Mouse (Mus musculus) lung, embryonic 16.5 days (tissue): ENCODE data around the gene Lgi4. TPM values are rescaled to one million over a fixed set of nuclear protein-coding genes. Genes with fewer than 3 reads are reported as not detected.
A peak's percentile ranks its signal among the peaks of the same experiment; 100 is the strongest.

Source experiments
- ATAC-seq: fragments of 200-750 bp; cut with Nextera tagmentation; 2 replicates; pipeline ENCODE4 v1.8.0; 2017; ENCODE audit warnings: low read depth, mild to moderate bottlenecking, moderate library complexity
- H3K27ac ChIP-seq: fragments of 300-500 bp; sonication (generic); 2 replicates; pipeline ENCODE4 v1.5.1; 2014; ENCODE audit warnings: mild to moderate bottlenecking, control low read depth, low read length
- H3K27me3 ChIP-seq: fragments of 300-500 bp; sonication (generic); 2 replicates; pipeline ENCODE4 v1.6.1; 2014; ENCODE audit warnings: low read depth, low read length, mixed read lengths; ENCODE audit not compliant: control insufficient read depth, insufficient read depth
- H3K36me3 ChIP-seq: fragments of 300-500 bp; sonication (generic); 2 replicates; pipeline ENCODE4 v1.6.1; 2014; ENCODE audit warnings: low read length; ENCODE audit not compliant: control insufficient read depth, insufficient read depth
- H3K4me1 ChIP-seq: fragments of 300-500 bp; sonication (generic); replicated peaks from 2 replicates; pipeline ENCODE4 v1.6.1; 2014; ENCODE audit warnings: low read length, mixed read lengths; ENCODE audit not compliant: control insufficient read depth, insufficient read depth
- H3K4me2 ChIP-seq: fragments of 300-500 bp; sonication (generic); 2 replicates; pipeline ENCODE4 v1.6.1; 2014; ENCODE audit warnings: low read depth, low read length, control low read depth
- H3K4me3 ChIP-seq: fragments of 300-500 bp; sonication (generic); 2 replicates; pipeline ENCODE4 v1.5.1; 2014; ENCODE audit warnings: mild to moderate bottlenecking, low read length, control low read depth
- H3K9ac ChIP-seq: fragments of 300-500 bp; sonication (generic); 2 replicates; pipeline ENCODE4 v1.6.1; 2014; ENCODE audit warnings: low read length, control low read depth
- H3K9me3 ChIP-seq: fragments of 300-500 bp; sonication (generic); 2 replicates; pipeline ENCODE4 v1.6.1; 2016; ENCODE audit warnings: low read length; ENCODE audit not compliant: control insufficient read depth
- WGBS: fragments of 180-500 bp; shearing (Covaris S2); extraction: QIAGEN DNeasy Blood & Tissue Kit; methylation state at CpG from one replicate; pipeline ENCODE4 v1.1.7; 2014; 5-methylcytosine and 5-hydroxymethylcytosine counted together
- polyA plus RNA-seq: library from polyadenylated mRNA; unstranded; fragments of >200 nt; fragmentation: Nextera tagmentation; extraction: Ambion mirVana; gene quantifications from 2 replicates; pipeline ENCODE4 v1.2.1, GENCODE M21; 2015

Lgi4 gene
- polyA plus RNA-seq, 1 experiment from 2014 or later: 0.38 TPM

DNA sequence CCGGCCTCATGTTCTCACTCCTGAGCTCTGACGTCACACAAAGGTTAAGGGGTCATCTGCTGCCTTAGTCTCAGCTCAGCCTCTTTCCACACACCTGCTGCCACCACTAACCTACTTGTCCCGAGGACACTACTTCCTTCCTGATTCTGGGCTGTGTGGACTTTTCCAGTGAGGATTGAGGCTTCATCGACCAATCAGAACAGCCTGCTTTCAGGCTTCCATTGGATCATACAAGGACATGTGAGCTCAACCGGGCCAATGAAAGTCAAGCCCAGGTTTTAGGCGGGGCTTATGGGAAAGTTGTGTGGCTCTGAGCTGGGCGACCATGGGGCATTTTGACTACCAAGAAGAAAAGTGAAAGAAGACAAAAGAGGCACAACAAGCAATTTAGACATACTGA lies 22.2 kb upstream of the Lgi4 start:
- H3K9me3 ChIP-seq: no peaks in the 10 kb centered on the region

DNA sequence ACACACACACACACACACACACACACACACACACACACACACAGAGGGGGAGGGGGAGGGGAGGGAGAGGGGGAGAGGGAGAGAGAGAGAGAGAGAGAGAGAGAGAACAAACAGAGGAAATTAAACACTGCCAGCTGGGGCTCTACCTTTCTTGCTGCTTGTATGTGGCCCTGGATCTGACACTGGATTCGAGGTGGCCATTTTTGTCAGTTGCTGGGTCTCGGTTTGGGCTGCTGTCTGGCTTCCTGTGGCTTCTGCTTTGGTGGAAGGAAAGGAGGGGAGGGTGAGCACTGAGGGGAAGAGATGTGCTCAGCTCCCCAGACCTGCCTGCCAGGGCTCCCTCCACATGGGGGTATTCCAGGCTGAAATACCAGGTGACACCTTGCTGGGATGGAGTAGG lies 21.5 kb upstream of the Lgi4 start:
- no peak for ATAC-seq
- H3K9me3 ChIP-seq: no peaks in the 10 kb centered on the region
- H3K4me2 ChIP-seq: no peak overlapping the region
- H3K27ac ChIP-seq: no peak overlapping the region
- 0 out of 2 replicates have a peak, but pooled peaks cover 4% of the 10 kb centered on the region for H3K27me3 ChIP-seq
- no peaks in the 10 kb centered on the region for H3K36me3 ChIP-seq
- no peak overlapping the region for H3K4me3 ChIP-seq
- 62% methylated on average over 2 of the region's 2 CpGs for WGBS
- H3K9ac ChIP-seq: no peak overlapping the region
- H3K4me1 ChIP-seq: no peaks in the 10 kb centered on the region; the same call in 1 of the 2 replicates

More for the DNA sequence above, 22.2 kb upstream of the Lgi4 start:
- ATAC-seq: no peak
- no peak overlapping the region for H3K4me3 ChIP-seq
- no peak overlapping the region for H3K9ac ChIP-seq
- WGBS: 77% methylated on average over 7 of the region's 7 CpGs
- no peak overlapping the region for H3K27ac ChIP-seq
- no peaks in the 10 kb centered on the region for H3K4me1 ChIP-seq
- H3K36me3 ChIP-seq: no peaks in the 10 kb centered on the region
- no peak overlapping the region for H3K4me2 ChIP-seq
- H3K27me3 ChIP-seq: 0 out of 2 replicates have a peak, but pooled peaks cover 4% of the 10 kb centered on the region

DNA sequence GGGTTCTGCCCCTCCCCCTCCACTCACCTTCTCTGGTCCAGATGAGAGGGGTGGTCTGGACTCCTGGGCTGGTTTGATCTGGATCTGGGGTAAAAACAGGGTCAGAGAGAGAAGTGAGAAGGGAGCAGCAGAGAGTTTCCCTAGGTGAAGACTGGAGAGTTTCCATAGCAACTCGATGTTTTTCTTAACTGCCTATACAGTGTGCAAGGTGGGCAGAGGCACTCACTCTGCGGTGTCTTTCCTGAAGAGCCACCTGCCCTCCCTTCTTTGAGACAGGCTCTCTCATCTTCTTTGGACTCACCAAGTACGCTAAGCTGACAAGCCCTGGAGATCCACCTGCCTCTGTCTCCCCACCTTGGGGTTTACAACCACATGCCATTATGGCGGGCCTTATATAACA lies 20.1 kb upstream of the Lgi4 start:
- WGBS: 70% methylated on average over 4 of the region's 4 CpGs
- Histone ChIP-seq H3K4me1 (no peaks in the 10 kb centered on the region; the same call in 1 of the 2 replicates), H3K9me3 (no peaks in the 10 kb centered on the region), H3K36me3 (no peaks in the 10 kb centered on the region), H3K4me3 (no peak overlapping the region), H3K4me2 (no peak overlapping the region), H3K27me3 (0 out of 2 replicates have a peak, but pooled peaks cover 4% of the 10 kb centered on the region), H3K9ac (no peak overlapping the region), H3K27ac (no peak overlapping the region)
- no peak for ATAC-seq

DNA sequence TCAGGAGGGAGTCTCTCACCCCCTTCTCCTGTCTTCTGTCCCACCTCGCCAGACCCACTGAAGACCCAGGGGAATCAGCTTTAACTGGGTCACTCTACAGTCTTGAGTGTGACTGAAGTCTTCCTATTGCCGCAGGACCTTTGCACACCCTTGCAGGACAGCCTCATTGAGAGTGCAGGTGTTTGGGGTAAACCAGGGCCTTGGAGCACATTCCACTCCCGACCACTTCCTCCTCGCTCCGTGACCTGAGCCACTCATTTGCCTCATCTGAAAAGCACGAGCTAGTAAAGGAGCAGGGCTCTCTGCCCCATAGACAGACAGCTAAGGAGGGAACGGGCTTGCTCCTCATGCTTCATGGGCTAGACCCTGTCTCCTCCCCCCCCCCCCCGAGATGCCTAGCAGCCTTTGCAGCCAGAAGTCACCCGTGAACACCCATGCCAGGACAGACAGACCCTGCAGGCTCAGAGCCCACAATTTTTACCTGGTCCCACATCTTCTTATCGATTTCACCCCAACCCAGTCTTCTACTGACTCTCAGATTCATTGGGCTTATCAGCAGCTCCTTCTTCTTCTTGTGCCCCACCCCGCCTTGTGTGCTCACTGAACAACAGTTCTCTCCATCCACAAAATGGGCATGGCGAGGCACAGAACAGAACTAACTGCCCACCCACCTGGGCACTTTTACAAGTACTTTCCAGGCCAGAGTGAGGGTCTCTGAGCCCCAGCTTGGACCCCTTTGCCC lies 18.7 kb upstream of the Lgi4 start:
- no peak overlapping the region for H3K27ac ChIP-seq
- H3K4me1 ChIP-seq: no peaks in the 10 kb centered on the region; the same call in 1 of the 2 replicates
- no peak overlapping the region; the same call in 1 of the 2 replicates for H3K4me3 ChIP-seq
- peaks cover 7% of the 10 kb centered on the region; the same call in 1 of the 2 replicates for H3K27me3 ChIP-seq
- H3K9ac ChIP-seq: no peak overlapping the region
- 63% methylated on average over 12 of the region's 12 CpGs for WGBS
- H3K36me3 ChIP-seq: no peaks in the 10 kb centered on the region
- ATAC-seq: no peak
- no peak overlapping the region for H3K4me2 ChIP-seq
- H3K9me3 ChIP-seq: no peaks in the 10 kb centered on the region

GRCm38 (mm10) chr7:31041023-31041407 lies 18.1 kb upstream of the Lgi4 start:
- H3K9me3 ChIP-seq: no peaks in the 10 kb centered on the region
- no peak overlapping the region for H3K27ac ChIP-seq
- WGBS: 32% methylated on average over 8 of the region's 8 CpGs
- H3K9ac ChIP-seq: no peak overlapping the region; the same call in 1 of the 2 replicates
- peak overlapping the region; percentile 44 for H3K4me3 ChIP-seq
- no peak for ATAC-seq
- no peaks in the 10 kb centered on the region; the same call in 1 of the 2 replicates for H3K4me1 ChIP-seq
- peaks cover 7% of the 10 kb centered on the region; the same call in 1 of the 2 replicates for H3K27me3 ChIP-seq
- H3K4me2 ChIP-seq: peak overlapping the region; percentile 48
- H3K36me3 ChIP-seq: no peaks in the 10 kb centered on the region

DNA sequence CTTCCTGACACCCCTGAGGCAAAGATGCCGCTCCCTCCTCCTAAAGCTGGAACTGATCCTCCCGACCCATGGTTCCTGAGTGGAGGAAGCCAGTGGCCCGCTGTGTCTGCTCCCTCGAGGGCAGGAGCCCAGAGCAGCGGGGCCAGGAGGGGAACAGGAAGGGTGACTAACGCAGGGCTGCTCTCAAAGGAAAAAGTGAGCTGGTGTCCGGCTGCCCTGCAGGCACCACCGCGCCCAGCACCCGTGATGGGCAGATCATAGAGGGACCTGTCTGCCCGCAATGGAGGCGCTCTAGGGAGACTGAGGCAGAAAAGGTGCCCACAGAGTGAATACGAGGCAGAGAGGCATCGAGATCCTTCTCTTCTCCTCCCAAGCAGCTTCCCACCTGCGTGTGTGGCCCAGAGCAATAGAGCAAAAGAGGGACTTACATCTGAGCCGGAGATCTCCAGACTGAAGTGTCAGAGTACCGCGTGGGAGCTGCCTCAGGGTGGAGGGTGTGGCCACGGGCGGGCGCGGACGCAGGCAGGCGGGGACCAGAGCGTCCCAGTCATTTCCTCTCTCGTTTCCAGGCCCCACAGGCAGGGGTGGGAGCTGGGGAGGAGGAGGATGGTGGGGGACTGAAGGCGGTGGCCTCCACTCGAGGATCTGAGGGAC lies 17.4 kb upstream of the Lgi4 start:
- H3K4me1 ChIP-seq: no peaks in the 10 kb centered on the region; the same call in 1 of the 2 replicates
- WGBS: 3% methylated on average over 28 of the region's 28 CpGs
- peak overlapping the region; percentile 42 for H3K9ac ChIP-seq
- peak overlapping the region; percentile 48 for H3K4me2 ChIP-seq
- ATAC-seq: peak; percentile 83
- peak overlapping the region; percentile 7 for H3K27ac ChIP-seq
- no peaks in the 10 kb centered on the region for H3K9me3 ChIP-seq
- peak overlapping the region; percentile 44 for H3K4me3 ChIP-seq
- peaks cover 7% of the 10 kb centered on the region; the same call in 1 of the 2 replicates for H3K27me3 ChIP-seq
- H3K36me3 ChIP-seq: no peaks in the 10 kb centered on the region

GRCm38 (mm10) chr7:31042431-31042910 lies 16.7 kb upstream of the Lgi4 start, which contains the start of gene Fxyd5:
Gene Fxyd5, minus strand, starts transcription at chr7:31042481.
- H3K9me3 ChIP-seq: no peaks in the 10 kb centered on the region
- no peaks in the 10 kb centered on the region for H3K36me3 ChIP-seq
- H3K4me1 ChIP-seq: no peaks in the 10 kb centered on the region; the same call in 1 of the 2 replicates
- peak within 1 kb of the TSS; percentile 42 for H3K9ac ChIP-seq
- peak within 1 kb of the TSS; percentile 48 for H3K4me2 ChIP-seq
- peak; percentile 2; the same call in 1 of the 2 replicates for ATAC-seq
- peak within 1 kb of the TSS; percentile 7 for H3K27ac ChIP-seq
- peak within 1 kb of the TSS; percentile 44 for H3K4me3 ChIP-seq
- WGBS: 36% methylated on average over 9 of the region's 10 CpGs
- H3K27me3 ChIP-seq: peaks cover 7% of the 10 kb centered on the region; the same call in 1 of the 2 replicates

GRCm38 (mm10) chr7:31049135-31049845 lies 9.9 kb upstream of the Lgi4 start:
- H3K36me3 ChIP-seq: no peaks in the 10 kb centered on the region
- no peak overlapping the region for H3K4me3 ChIP-seq
- H3K9me3 ChIP-seq: no peaks in the 10 kb centered on the region
- H3K4me2 ChIP-seq: peak overlapping the region; percentile 36; the same call in 1 of the 2 replicates
- peaks cover 31% of the 10 kb centered on the region for H3K4me1 ChIP-seq
- H3K27me3 ChIP-seq: peaks cover 44% of the 10 kb centered on the region
- 19% methylated on average over 5 of the region's 5 CpGs for WGBS
- no peak for ATAC-seq
- H3K9ac ChIP-seq: no peak overlapping the region
- no peak overlapping the region for H3K27ac ChIP-seq
